Comparison of ENCODE assay signal across 8 mouse cellular contexts in the genomic region with DNA sequence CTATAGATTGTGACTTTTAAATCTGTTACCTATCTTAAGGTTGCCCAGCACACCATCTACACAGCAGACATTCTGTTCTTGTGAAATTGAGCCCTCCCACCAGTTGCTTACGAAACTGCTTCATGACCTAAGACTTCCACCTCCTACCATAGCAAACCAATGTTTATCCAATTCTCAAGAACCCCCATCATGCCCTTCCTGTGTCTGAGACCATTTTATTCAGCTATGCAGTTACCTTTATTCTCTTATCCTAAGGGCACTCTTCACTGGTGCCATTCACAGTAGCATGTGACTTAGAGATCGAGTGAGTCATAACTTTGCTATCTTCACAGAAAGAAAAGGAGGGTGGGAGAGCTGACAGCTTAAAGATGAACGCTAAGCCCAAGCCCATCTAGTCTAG. TPM values are rescaled to one million over a fixed set of nuclear protein-coding genes. Genes with fewer than 3 reads are reported as not detected.
A peak's percentile ranks its signal among the peaks of the same experiment; 100 is the strongest.
DNase-seq lines count a peak whose midpoint lies in the region; ATAC-seq and TF ChIP-seq lines count a peak whose summit lies in the region.

No protein-coding gene starts in this region.

- no peak for TF ChIP-seq CTCF in kidney, adult 2 months (conservative IDR thresholded peaks at IDR 0.05; ENCODE audit: insufficient read depth, insufficient read length, low read depth, low read length)

- H3K4me3 ChIP-seq in forebrain, embryonic 13.5 days: peak overlapping the region; percentile 89
- peak overlapping the region; percentile 89 for H3K4me3 ChIP-seq in liver, embryonic 13.5 days (replicated peaks)
- H3K4me3 ChIP-seq in stomach, embryonic 16.5 days (replicated peaks; ENCODE audit: low read length): peak overlapping the region; percentile 84
- no peak overlapping the region for H3K4me3 ChIP-seq in kidney, adult 2 months (ENCODE audit: insufficient read depth, low read depth, low read length)

- DNase-seq in lung, adult 18-20 months: peak; percentile 53 to 76
- DNase-seq in lung, postnatal 14 days: no peak
- no peak for DNase-seq in liver, embryonic 13.5 days
- DNase-seq in layer of hippocampus, postnatal 36 days: no peak
- DNase-seq in right cerebral cortex, postnatal 25 days: no peak
- DNase-seq in kidney, adult 2 months: no peak

- no peaks in the 10 kb centered on the region for H3K36me3 ChIP-seq in forebrain, embryonic 13.5 days (ENCODE audit: poor library complexity, severe bottlenecking)
- H3K36me3 ChIP-seq in liver, embryonic 13.5 days: no peaks in the 10 kb centered on the region
- no peaks in the 10 kb centered on the region for H3K36me3 ChIP-seq in stomach, embryonic 16.5 days (ENCODE audit: control insufficient read depth, insufficient read depth, low read length)
- no peaks in the 10 kb centered on the region for H3K36me3 ChIP-seq in kidney, adult 2 months (ENCODE audit: control insufficient read depth, insufficient read depth, low read length)

- WGBS in forebrain, embryonic 13.5 days: 35% methylated on average over 3 of the region's 3 CpGs
- WGBS in liver, embryonic 13.5 days (ENCODE audit: insufficient replicate concordance): 20% methylated on average over 3 of the region's 3 CpGs
- WGBS in stomach, embryonic 16.5 days: 20% methylated on average over 3 of the region's 3 CpGs
- WGBS in kidney, adult 2 months: 48% methylated on average over 3 of the region's 3 CpGs

- peaks cover 69% of the 10 kb centered on the region for H3K4me1 ChIP-seq in forebrain, embryonic 13.5 days
- H3K4me1 ChIP-seq in liver, embryonic 13.5 days (replicated peaks): peaks cover 73% of the 10 kb centered on the region
- H3K4me1 ChIP-seq in stomach, embryonic 16.5 days (ENCODE audit: control insufficient read depth, insufficient read depth, low read length): peaks cover 43% of the 10 kb centered on the region
- H3K4me1 ChIP-seq in kidney, adult 2 months (ENCODE audit: control insufficient read depth, insufficient read depth, low read length): peaks cover 13% of the 10 kb centered on the region

- no peaks in the 10 kb centered on the region for H3K9me3 ChIP-seq in forebrain, embryonic 13.5 days (replicated peaks)
- H3K9me3 ChIP-seq in liver, embryonic 13.5 days (replicated peaks): no peaks in the 10 kb centered on the region
- H3K9me3 ChIP-seq in stomach, embryonic 16.5 days (replicated peaks; ENCODE audit: control insufficient read depth, low read length): no peaks in the 10 kb centered on the region

- peak overlapping the region; percentile 79 for H3K4me2 ChIP-seq in forebrain, embryonic 13.5 days
- H3K4me2 ChIP-seq in liver, embryonic 13.5 days: peak overlapping the region; percentile 90
- peak overlapping the region; percentile 78 for H3K4me2 ChIP-seq in stomach, embryonic 16.5 days (ENCODE audit: low read depth, low read length)

- peak overlapping the region; percentile 98; the same call in 1 of the 2 replicates for H3K9ac ChIP-seq in forebrain, embryonic 13.5 days
- H3K9ac ChIP-seq in liver, embryonic 13.5 days: peak overlapping the region; percentile 93
- H3K9ac ChIP-seq in stomach, embryonic 16.5 days (ENCODE audit: low read length): peak overlapping the region; percentile 98; the same call in 1 of the 2 replicates

- no peak for TF ChIP-seq POLR2A in kidney, adult 2 months (IDR thresholded peaks at IDR 0.05; ENCODE audit: low read depth, low read length)

- no peak for ATAC-seq in forebrain, embryonic 13.5 days
- ATAC-seq in liver, embryonic 13.5 days (ENCODE audit: low read depth): no peak
- ATAC-seq in stomach, embryonic 16.5 days (ENCODE audit: insufficient read depth, low FRiP score): no peak

- no peak overlapping the region for H3K27ac ChIP-seq in forebrain, embryonic 13.5 days
- H3K27ac ChIP-seq in liver, embryonic 13.5 days: peak overlapping the region; percentile 36
- H3K27ac ChIP-seq in stomach, embryonic 16.5 days (ENCODE audit: low read length): peak overlapping the region; percentile 98; the same call in 1 of the 2 replicates
- no peak overlapping the region for H3K27ac ChIP-seq in kidney, adult 2 months (ENCODE audit: insufficient read depth, low read depth, low read length)

- H3K27me3 ChIP-seq in forebrain, embryonic 13.5 days: no peaks in the 10 kb centered on the region
- H3K27me3 ChIP-seq in liver, embryonic 13.5 days: no peaks in the 10 kb centered on the region
- H3K27me3 ChIP-seq in stomach, embryonic 16.5 days (ENCODE audit: control insufficient read depth, insufficient read depth, low read length): no peaks in the 10 kb centered on the region
- H3K27me3 ChIP-seq in kidney, adult 2 months (replicated peaks; ENCODE audit: control insufficient read depth, insufficient read depth, low read length): no peaks in the 10 kb centered on the region

RNA-seq across cellular contexts. Expression of a gene that starts 1.1 kb away (rescaled TPM):
- polyA plus RNA-seq in forebrain, embryonic 13.5 days (2015; fragmentation: Nextera tagmentation; extraction: Ambion mirVana): 9.4 and 9.6 TPM in 2 replicates
- polyA plus RNA-seq in liver, embryonic 13.5 days (2015; fragmentation: Nextera tagmentation; extraction: Ambion mirVana): 1.7 and 1.8 TPM in 2 replicates
- 3.8 and 5.0 TPM in 2 replicates for polyA plus RNA-seq in stomach, embryonic 16.5 days (2015; fragmentation: Nextera tagmentation; extraction: Ambion mirVana)
- 10 to 100 TPM; 51.2 to 52.8 TPM for total RNA-seq in layer of hippocampus, postnatal 36 days (2021)
- 8.3 and 9.4 TPM in 2 replicates for polyA plus RNA-seq in kidney, adult 2 months (2012; rRNA removed)

Comparison
In these comparisons a context has a peak if more than half of its experiments do, and no peak if none do; other contexts are left out.
1. DNase-seq: peak in lung, adult 18-20 months (2 of 2); none in lung, postnatal 14 days (single experiment), liver, embryonic 13.5 days (single experiment), layer of hippocampus, postnatal 36 days (0 of 2), right cerebral cortex, postnatal 25 days (single experiment) and kidney, adult 2 months (single experiment).
2. H3K27ac ChIP-seq: peak in liver, embryonic 13.5 days (single experiment) and stomach, embryonic 16.5 days (single experiment); none in forebrain, embryonic 13.5 days (single experiment) and kidney, adult 2 months (single experiment).
3. Peak in every context shown above with its lines, with median percentiles within 50 percentile points of each other: H3K4me2 ChIP-seq and H3K9ac ChIP-seq.